Mouse (Mus musculus): Measurements from ENCODE around the gene Dpp8.

DNA sequence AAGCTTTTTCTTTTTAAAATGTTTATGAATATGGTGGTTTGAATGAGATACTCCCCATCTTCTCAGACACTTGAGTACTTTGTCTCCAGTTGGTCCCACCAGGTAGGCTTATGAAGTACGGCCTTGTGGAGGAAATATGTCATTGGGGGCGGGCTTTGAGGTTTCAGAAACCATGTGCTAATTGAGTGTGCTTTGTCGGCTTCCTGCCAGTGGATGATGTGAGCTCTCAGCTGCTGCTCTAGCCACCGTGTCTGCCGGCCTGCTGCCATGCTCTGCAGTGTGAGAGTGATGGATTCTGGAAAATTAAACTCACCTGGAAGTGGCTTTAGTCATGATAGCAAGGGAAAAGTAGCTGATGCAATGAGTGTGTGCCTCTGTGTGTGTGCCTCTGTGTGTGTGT lies 55.3 kb downstream of the Dpp8 start:
- no peak for TF ChIP-seq POLR2A (IDR thresholded peaks at IDR 0.05; ENCODE audit: borderline replicate concordance, extremely low read depth, low read depth, low read length)
- TF ChIP-seq CTCF (IDR thresholded peaks at IDR 0.05; ENCODE audit: insufficient read depth, low read length) = no peak
